Mouse (Mus musculus) MEL (cell line): Measurements from ENCODE around the gene Slc24a4. TPM values are rescaled to one million over a fixed set of nuclear protein-coding genes. Genes with fewer than 3 reads are reported as not detected.

Experiments used
- DNase-seq: peaks from one replicate; pipeline ENCODE4 v3.0.0; 2011; ENCODE audit warnings: low read depth, low spot score
- H3K27ac ChIP-seq: 2 replicates; pipeline ENCODE4 v1.5.1; 2012; ENCODE audit warnings: low read depth, mild to moderate bottlenecking, control low read depth, low read length, moderate library complexity; ENCODE audit not compliant: control insufficient read depth
- H3K27me3 ChIP-seq, 2 experiments: fragments of 150-350 bp in 1 of 2; sonication (generic) in 1 of 2; 2 replicates each; pipeline ENCODE4 v1.6.1; 2012; ENCODE audit warnings: low read length in 2 of 2, mild to moderate bottlenecking in 2 of 2, improper control_type of control experiment in 1 of 2, moderate library complexity in 1 of 2; ENCODE audit not compliant: insufficient read depth in 2 of 2, control insufficient read depth in 1 of 2
- H3K36me3 ChIP-seq, 2 experiments: 2 replicates each; pipeline ENCODE4 v1.6.1; 2012 to 2014; ENCODE audit warnings: low read length in 2 of 2, improper control_type of control experiment in 1 of 2, inconsistent platforms in 1 of 2, mild to moderate bottlenecking in 1 of 2; ENCODE audit not compliant: insufficient read depth in 2 of 2, control insufficient read depth in 1 of 2
- H3K4me1 ChIP-seq, 2 experiments: fragments of 150-350 bp in 1 of 2; sonication (generic) in 1 of 2; 2 replicates each; pipeline ENCODE4 v1.6.1; 2012; ENCODE audit warnings: low read length in 2 of 2, improper control_type of control experiment in 1 of 2, mild to moderate bottlenecking in 1 of 2; ENCODE audit not compliant: insufficient read depth in 2 of 2, control insufficient read depth in 1 of 2
- H3K4me3 ChIP-seq, 2 experiments: fragments of 150-350 bp in 1 of 2; sonication (generic) in 1 of 2; 2 replicates each; pipeline ENCODE4 v1.5.1; 2012; ENCODE audit warnings: low read depth in 2 of 2, low read length in 2 of 2, mild to moderate bottlenecking in 2 of 2, moderate library complexity in 2 of 2, control low read depth in 1 of 2, improper control_type of control experiment in 1 of 2; ENCODE audit not compliant: control insufficient read depth in 1 of 2, insufficient read depth in 1 of 2
- H3K79me2 ChIP-seq: 2 replicates; pipeline ENCODE4 v1.6.1; 2012; ENCODE audit warnings: mild to moderate bottlenecking, low read length, moderate library complexity; ENCODE audit not compliant: control insufficient read depth, poor library complexity, insufficient read depth
- H3K9ac ChIP-seq: 2 replicates; pipeline ENCODE4 v1.6.1; 2012; ENCODE audit warnings: low read depth, mild to moderate bottlenecking, control low read depth, low read length, moderate library complexity; ENCODE audit not compliant: control insufficient read depth, poor library complexity, severe bottlenecking
- H3K9me3 ChIP-seq: fragments of 150-350 bp; sonication (generic); replicated peaks from 2 replicates; pipeline ENCODE4 v1.6.1; 2012; ENCODE audit warnings: mild to moderate bottlenecking, low read length, improper control_type of control experiment, moderate library complexity; ENCODE audit not compliant: insufficient read depth
- BHLHE40 ChIP-seq: IDR thresholded peaks from 2 replicates; pipeline ENCODE4 v1.6.1; 2012; ENCODE audit warnings: low read depth, mild to moderate bottlenecking, inconsistent platforms, low read length, improper control_type of control experiment, borderline replicate concordance
- CHD1 ChIP-seq: IDR thresholded peaks from 2 replicates; pipeline ENCODE4 v1.6.1; 2012; ENCODE audit warnings: low read depth, mild to moderate bottlenecking, inconsistent platforms, low read length, improper control_type of control experiment
- CTCF ChIP-seq, 3 experiments: IDR thresholded peaks in 2 of 3; conservative IDR thresholded peaks in 1 of 3; 2 replicates each; pipeline ENCODE4 v1.5.1; 2011 to 2012; ENCODE audit warnings: low read length in 3 of 3, low read depth in 2 of 3, mild to moderate bottlenecking in 2 of 3, improper control_type of control experiment in 1 of 3, inconsistent platforms in 1 of 3, mixed read lengths in 1 of 3, moderate library complexity in 1 of 3; ENCODE audit not compliant: control insufficient read depth in 1 of 3, insufficient read depth in 1 of 3, poor library complexity in 1 of 3, severe bottlenecking in 1 of 3
- E2F4 ChIP-seq: IDR thresholded peaks from 2 replicates; pipeline ENCODE4 v1.6.1; 2011; ENCODE audit warnings: low read depth, low read length, improper control_type of control experiment, borderline replicate concordance
- EP300 ChIP-seq, 2 experiments: IDR thresholded peaks; 2 replicates each; pipeline ENCODE4 v1.6.1; 2011; ENCODE audit warnings: improper control_type of control experiment in 2 of 2, low read length in 2 of 2, low read depth in 1 of 2, mild to moderate bottlenecking in 1 of 2
- ETS1 ChIP-seq: IDR thresholded peaks from 2 replicates; pipeline ENCODE4 v1.6.1; 2012; ENCODE audit warnings: low read depth, mild to moderate bottlenecking, inconsistent platforms, low read length, improper control_type of control experiment, moderate library complexity
- GATA1 ChIP-seq: IDR thresholded peaks from 2 replicates; pipeline ENCODE4 v1.6.1; 2011; ENCODE audit warnings: low read depth, low read length, improper control_type of control experiment
- JUND ChIP-seq: IDR thresholded peaks from 2 replicates; pipeline ENCODE4 v1.6.1; 2011; ENCODE audit warnings: low read depth, mild to moderate bottlenecking, improper control_type of control experiment, low read length
- MAFK ChIP-seq: IDR thresholded peaks from 2 replicates; pipeline ENCODE4 v1.6.1; 2011; ENCODE audit warnings: low read depth, mild to moderate bottlenecking, low read length, improper control_type of control experiment, borderline replicate concordance
- MAX ChIP-seq: IDR thresholded peaks from 2 replicates; pipeline ENCODE4 v1.6.1; 2011; ENCODE audit warnings: low read length, improper control_type of control experiment
- MAZ ChIP-seq: IDR thresholded peaks from 2 replicates; pipeline ENCODE4 v1.6.1; 2012; ENCODE audit warnings: low read depth, mild to moderate bottlenecking, inconsistent platforms, low read length, improper control_type of control experiment
- MEF2A ChIP-seq: IDR thresholded peaks from 2 replicates; pipeline ENCODE4 v1.6.1; 2014; ENCODE audit warnings: low read depth, mild to moderate bottlenecking, inconsistent platforms, low read length, improper control_type of control experiment; ENCODE audit not compliant: poor library complexity, insufficient replicate concordance, severe bottlenecking; ENCODE audit errors: extremely low read depth
- MXI1 ChIP-seq: IDR thresholded peaks from 2 replicates; pipeline ENCODE4 v1.6.1; 2011; ENCODE audit warnings: mild to moderate bottlenecking, low read depth, low read length, improper control_type of control experiment
- MYB ChIP-seq: IDR thresholded peaks from 2 replicates; pipeline ENCODE4 v1.6.1; 2011; ENCODE audit warnings: mild to moderate bottlenecking, low read depth, low read length, improper control_type of control experiment
- MYC ChIP-seq: IDR thresholded peaks from 2 replicates; pipeline ENCODE4 v1.6.1; 2011; ENCODE audit warnings: low read depth, mild to moderate bottlenecking, low read length, improper control_type of control experiment, moderate library complexity
- POLR2A ChIP-seq, 2 experiments: IDR thresholded peaks; 2 replicates each; pipeline ENCODE4 v1.6.1; 2011 to 2012; ENCODE audit warnings: low read length in 2 of 2, mild to moderate bottlenecking in 2 of 2, control low read depth in 1 of 2, improper control_type of control experiment in 1 of 2, low read depth in 1 of 2, moderate library complexity in 1 of 2; ENCODE audit not compliant: control insufficient read depth in 1 of 2, insufficient read depth in 1 of 2, poor library complexity in 1 of 2
- POLR2AphosphoS2 ChIP-seq: IDR thresholded peaks from 2 replicates; pipeline ENCODE4 v1.6.1; 2011; ENCODE audit warnings: low read length, improper control_type of control experiment
- POLR2AphosphoS5 ChIP-seq: IDR thresholded peaks from 2 replicates; pipeline ENCODE4 v1.6.1; 2012; ENCODE audit warnings: low read depth, borderline replicate concordance, mild to moderate bottlenecking, inconsistent platforms, low read length, moderate library complexity, mixed read lengths
- RAD21 ChIP-seq: IDR thresholded peaks from 2 replicates; pipeline ENCODE4 v1.6.1; 2011; ENCODE audit warnings: mild to moderate bottlenecking, low read depth, low read length, improper control_type of control experiment
- RCOR1 ChIP-seq: IDR thresholded peaks from 2 replicates; pipeline ENCODE4 v1.6.1; 2012; ENCODE audit warnings: low read depth, mild to moderate bottlenecking, inconsistent platforms, low read length, improper control_type of control experiment
- SIN3A ChIP-seq: IDR thresholded peaks from 2 replicates; pipeline ENCODE4 v1.6.1; 2012; ENCODE audit warnings: low read length, improper control_type of control experiment, inconsistent platforms
- TBP ChIP-seq: IDR thresholded peaks from 2 replicates; pipeline ENCODE4 v1.8.0; 2011; ENCODE audit warnings: low read depth, low read length, improper control_type of control experiment
- UBTF ChIP-seq: IDR thresholded peaks from 2 replicates; pipeline ENCODE4 v1.6.1; 2012; ENCODE audit warnings: low read depth, mild to moderate bottlenecking, inconsistent platforms, low read length, improper control_type of control experiment, moderate library complexity, borderline replicate concordance; ENCODE audit not compliant: insufficient read depth
- USF1 ChIP-seq: IDR thresholded peaks from 2 replicates; pipeline ENCODE4 v1.6.1; 2014; ENCODE audit warnings: low read depth, mild to moderate bottlenecking, inconsistent platforms, low read length, improper control_type of control experiment, moderate library complexity
- USF2 ChIP-seq, 2 experiments: IDR thresholded peaks; 2 replicates each; pipeline ENCODE4 v1.6.1; 2011 to 2012; ENCODE audit warnings: improper control_type of control experiment in 2 of 2, low read length in 2 of 2, borderline replicate concordance in 1 of 2, inconsistent platforms in 1 of 2, low read depth in 1 of 2, mild to moderate bottlenecking in 1 of 2; ENCODE audit not compliant: insufficient read depth in 1 of 2
- ZC3H11A ChIP-seq: IDR thresholded peaks from 2 replicates; pipeline ENCODE4 v1.6.1; 2012; ENCODE audit warnings: low read depth, mild to moderate bottlenecking, inconsistent platforms, low read length, improper control_type of control experiment
- ZMIZ1 ChIP-seq: IDR thresholded peaks from 2 replicates; pipeline ENCODE4 v1.6.1; 2012; ENCODE audit warnings: low read depth, mild to moderate bottlenecking, inconsistent platforms, low read length, improper control_type of control experiment, moderate library complexity
- polyA plus RNA-seq, 2 experiments: library from polyadenylated mRNA; stranded (reverse) in 1 of 2; unstranded in 1 of 2; fragments of >175 nt in 1 of 2; fragments of >200 nt in 1 of 2; gene quantifications; 2 replicates each; pipeline versions ENCODE4 v1.2.1 to v1.2.4; 2012; ENCODE audit warnings: low replicate concordance in 2 of 2, low read depth in 1 of 2; ENCODE audit not compliant: insufficient read length in 2 of 2, insufficient read depth in 1 of 2, missing spikeins in 1 of 2
- total RNA-seq: library from RNA; depleted of rRNA; stranded (reverse); fragments of 300-350 nt; gene quantifications from 2 replicates; pipeline ENCODE4 v1.2.3, GENCODE M21; 2012

Gene Slc24a4
- total and polyA plus RNA-seq, 3 experiments: not detected

- Histone ChIP-seq H3K4me1 (peaks cover 0 to 7% of the 10 kb centered on the region in 2 experiments; a peak in 2 of 4 replicates), H3K9me3 (no peaks in the 10 kb centered on the region)
- peak; percentile 56 for DNase-seq
- TF ChIP-seq MYC: peak; percentile 76; the same call in 1 of the 2 replicates
- no peak for TF ChIP-seq MEF2A
- TF ChIP-seq BHLHE40: no peak
- TF ChIP-seq RCOR1: peak; percentile 33; the same call in 1 of the 2 replicates
- TF ChIP-seq POLR2AphosphoS5: no peak
- no peak for TF ChIP-seq POLR2A (IDR thresholded peaks at IDR 0.05; ENCODE audit: control insufficient read depth in 1 of 2, insufficient read depth in 1 of 2, low read depth in 1 of 2, low read length in 2 of 2, poor library complexity in 1 of 2)
- no peak for TF ChIP-seq TBP
- TF ChIP-seq CTCF (IDR thresholded peaks at IDR 0.05 in 2 of 3, conservative IDR thresholded peaks at IDR 0.05 in 1 of 3; ENCODE audit: control insufficient read depth in 1 of 3, insufficient read depth in 1 of 3, low read depth in 2 of 3, low read length in 3 of 3, poor library complexity in 1 of 3, severe bottlenecking in 1 of 3): no peak
- no peak for TF ChIP-seq E2F4
- TF ChIP-seq MXI1: peak; percentile 48; the same call in 1 of the 2 replicates
- no peak for TF ChIP-seq MAFK
- TF ChIP-seq MYB: no peak
- TF ChIP-seq EP300 (IDR thresholded peaks at IDR 0.05; ENCODE audit: low read depth in 1 of 2, low read length in 2 of 2): peak in 1 of 2 experiments; percentile 43; a peak in 3 of 4 replicates
- no peak for TF ChIP-seq USF2 (IDR thresholded peaks at IDR 0.05; ENCODE audit: borderline replicate concordance in 1 of 2, insufficient read depth in 1 of 2, low read depth in 1 of 2, low read length in 2 of 2)
- no peak for TF ChIP-seq POLR2AphosphoS2
- TF ChIP-seq MAX: peak; percentile 69
- no peak for TF ChIP-seq MAZ
- TF ChIP-seq UBTF: no peak
- no peak for TF ChIP-seq ZMIZ1
- peak; percentile 77 for TF ChIP-seq GATA1
- TF ChIP-seq JUND: no peak
- TF ChIP-seq SIN3A: peak; percentile 17; the same call in 1 of the 2 replicates
- no peak for TF ChIP-seq ZC3H11A
- 0 out of 2 replicates have a peak, but pooled peaks have one; percentile 18 for TF ChIP-seq USF1
- peak; percentile 52; the same call in 1 of the 2 replicates for TF ChIP-seq ETS1
- TF ChIP-seq CHD1: no peak
- no peak for TF ChIP-seq RAD21
- TF ChIP-seq, all 39 proteins: peak for 9
- H3K4me3 ChIP-seq: no peak overlapping the region
- no peaks in the 10 kb centered on the region; a peak in 1 of 4 replicates for H3K36me3 ChIP-seq
- H3K79me2 ChIP-seq: no peaks in the 10 kb centered on the region
- H3K9ac ChIP-seq: no peak overlapping the region
- H3K27me3 ChIP-seq: no peaks in the 10 kb centered on the region; a peak in 1 of 4 replicates
- H3K27ac ChIP-seq: no peak overlapping the region
Measured at GRCm38 (mm10) chr12:102118014-102118413, 10.5 kb upstream of the Slc24a4 start.
